Mouse (Mus musculus) ES-E14 (cell line): ENCODE data around the gene Psg22.
"Not testable (repeated sequence)": the region's sequence is repeated elsewhere in the genome, so short reads cannot be mapped to it uniquely, and the experiment has no call there.

Experiments used
- MAFK ChIP-seq: IDR thresholded peaks from 2 replicates; pipeline ENCODE4 v1.6.1; 2014; ENCODE audit warnings: mild to moderate bottlenecking, low read depth, low read length, inconsistent platforms; ENCODE audit not compliant: insufficient read depth
- ZNF384 ChIP-seq: IDR thresholded peaks from 2 replicates; pipeline ENCODE4 v1.6.1; 2012; ENCODE audit warnings: low read depth, low read length, inconsistent platforms

DNA sequence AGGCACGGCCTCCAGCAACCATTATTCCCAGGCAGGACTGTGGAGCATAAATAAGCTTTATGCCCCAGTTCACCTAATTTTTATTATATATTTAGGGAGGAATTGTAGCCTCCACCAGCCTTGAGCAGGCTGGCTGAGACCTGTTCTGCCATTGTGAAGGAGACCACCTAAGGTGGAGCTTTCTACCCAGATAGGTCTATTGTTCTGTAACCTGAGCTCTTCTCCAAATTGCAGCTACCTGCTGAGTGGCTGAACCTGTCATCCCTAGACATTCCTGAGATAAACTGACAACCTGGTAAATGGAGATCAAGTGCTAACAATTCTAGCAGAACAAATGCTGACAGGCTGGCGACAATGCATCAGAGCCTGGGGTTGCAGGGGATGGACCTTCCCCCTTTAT, 45.0 kb downstream of the Psg22 start:
- not testable (repeated sequence) for TF ChIP-seq ZNF384, MAFK
